Mouse (Mus musculus) neural tube, embryonic 15.5 days (tissue): ENCODE measurements around the gene Zfp341. TPM values are rescaled to one million over a fixed set of nuclear protein-coding genes. Genes with fewer than 3 reads are reported as not detected.

Source experiments
- ATAC-seq: fragments of 200-750 bp; cut with Nextera tagmentation; 2 replicates; pipeline ENCODE4 v1.8.0; 2017; ENCODE audit warnings: mild to moderate bottlenecking, moderate TSS enrichment, moderate library complexity; ENCODE audit not compliant: low FRiP score
- H3K27ac ChIP-seq: fragments of 300-500 bp; sonication (generic); replicated peaks from 2 replicates; pipeline ENCODE4 v1.5.1; 2015; ENCODE audit warnings: mild to moderate bottlenecking, inconsistent platforms
- H3K27me3 ChIP-seq: fragments of 300-500 bp; sonication (generic); replicated peaks from 2 replicates; pipeline ENCODE4 v1.6.1; 2015; ENCODE audit warnings: inconsistent platforms
- H3K36me3 ChIP-seq: fragments of 300-500 bp; sonication (generic); 2 replicates; pipeline ENCODE4 v1.6.1; 2015; ENCODE audit warnings: inconsistent platforms
- H3K4me1 ChIP-seq: fragments of 300-500 bp; sonication (generic); 2 replicates; pipeline ENCODE4 v1.6.1; 2015; ENCODE audit warnings: inconsistent platforms
- H3K4me2 ChIP-seq: fragments of 300-500 bp; sonication (generic); 2 replicates; pipeline ENCODE4 v1.6.1; 2015; ENCODE audit warnings: inconsistent platforms, mild to moderate bottlenecking, moderate library complexity
- H3K4me3 ChIP-seq: fragments of 300-500 bp; sonication (generic); replicated peaks from 2 replicates; pipeline ENCODE4 v1.5.1; 2015; ENCODE audit warnings: mild to moderate bottlenecking, inconsistent platforms
- H3K9ac ChIP-seq: fragments of 300-500 bp; sonication (generic); replicated peaks from 2 replicates; pipeline ENCODE4 v1.6.1; 2015; ENCODE audit warnings: mild to moderate bottlenecking, inconsistent platforms
- H3K9me3 ChIP-seq: fragments of 300-500 bp; sonication (generic); replicated peaks from 2 replicates; pipeline ENCODE4 v1.6.1; 2016; ENCODE audit warnings: inconsistent platforms
- WGBS: fragments of 180-500 bp; shearing (Covaris S2); methylation state at CpG from one replicate; pipeline ENCODE4 v1.1.7; 2015; ENCODE audit warnings: mixed read lengths; 5-methylcytosine and 5-hydroxymethylcytosine counted together
- polyA plus RNA-seq: library from polyadenylated mRNA; unstranded; fragments of >200 nt; fragmentation: Nextera tagmentation; extraction: Ambion mirVana; gene quantifications from 2 replicates; pipeline ENCODE4 v1.2.1, GENCODE M21; 2015

The Zfp341 gene
- 2.1 and 2.3 TPM in 2 replicates for polyA plus RNA-seq

GRCm38 (mm10) chr2:154613118-154614115 lies at the start of gene Zfp341, which contains the start of gene 4930519P11Rik:
Gene Zfp341, plus strand, starts transcription at chr2:154613297.
Gene 4930519P11Rik, minus strand, starts transcription at chr2:154613437.
- Histone ChIP-seq H3K9me3 (no peaks in the 10 kb centered on the region), H3K36me3 (no peaks in the 10 kb centered on the region), H3K4me1 (peaks cover 24% of the 10 kb centered on the region), H3K27ac (peak within 1 kb of the TSS; percentile 98), H3K4me3 (peak within 1 kb of the TSS; percentile 62), H3K4me2 (peak within 1 kb of the TSS; percentile 77), H3K9ac (peak within 1 kb of the TSS; percentile 77), H3K27me3 (no peaks in the 10 kb centered on the region)
- under 1% methylated on average over 82 of the region's 98 CpGs for WGBS
- ATAC-seq: peak; percentile 94

GRCm38 (mm10) chr2:154563612-154564170 lies 49.4 kb upstream of the Zfp341 start:
- ATAC-seq: no peak
- WGBS: 93% methylated on average over 22 of the region's 22 CpGs
- Histone ChIP-seq H3K27me3 (no peaks in the 10 kb centered on the region), H3K36me3 (no peaks in the 10 kb centered on the region), H3K4me1 (peaks cover 19% of the 10 kb centered on the region), H3K27ac (no peak overlapping the region), H3K9me3 (no peaks in the 10 kb centered on the region), H3K9ac (no peak overlapping the region), H3K4me2 (no peak overlapping the region), H3K4me3 (no peak overlapping the region)

GRCm38 (mm10) chr2:154565562-154565961 lies 47.5 kb upstream of the Zfp341 start:
- no peaks in the 10 kb centered on the region for H3K27me3 ChIP-seq
- 65% methylated on average over 3 of the region's 3 CpGs for WGBS
- ATAC-seq: no peak
- H3K36me3 ChIP-seq: no peaks in the 10 kb centered on the region
- peaks cover 21% of the 10 kb centered on the region for H3K4me1 ChIP-seq
- H3K4me3 ChIP-seq: no peak overlapping the region
- peak overlapping the region; percentile 26; the same call in 1 of the 2 replicates for H3K9ac ChIP-seq
- no peaks in the 10 kb centered on the region for H3K9me3 ChIP-seq
- H3K4me2 ChIP-seq: no peak overlapping the region
- no peak overlapping the region for H3K27ac ChIP-seq

GRCm38 (mm10) chr2:154566641-154567040 lies 46.5 kb upstream of the Zfp341 start:
- no peak overlapping the region for H3K4me2 ChIP-seq
- H3K9ac ChIP-seq: no peak overlapping the region
- H3K36me3 ChIP-seq: no peaks in the 10 kb centered on the region
- no peak for ATAC-seq
- peaks cover 26% of the 10 kb centered on the region for H3K4me1 ChIP-seq
- H3K27ac ChIP-seq: no peak overlapping the region
- 37% methylated on average over 8 of the region's 8 CpGs for WGBS
- H3K27me3 ChIP-seq: no peaks in the 10 kb centered on the region
- no peak overlapping the region for H3K4me3 ChIP-seq
- H3K9me3 ChIP-seq: no peaks in the 10 kb centered on the region

GRCm38 (mm10) chr2:154567766-154568165 lies 45.3 kb upstream of the Zfp341 start:
- Histone ChIP-seq H3K4me1 (peaks cover 26% of the 10 kb centered on the region), H3K36me3 (no peaks in the 10 kb centered on the region), H3K27ac (no peak overlapping the region), H3K9me3 (no peaks in the 10 kb centered on the region), H3K9ac (no peak overlapping the region), H3K27me3 (no peaks in the 10 kb centered on the region), H3K4me2 (peak overlapping the region; percentile 99), H3K4me3 (0 out of 2 replicates have a peak overlapping the region, but pooled peaks have one; percentile 74)
- WGBS: 80% methylated on average over 2 of the region's 2 CpGs
- no peak for ATAC-seq

- no peaks in the 10 kb centered on the region for H3K36me3 ChIP-seq
- no peaks in the 10 kb centered on the region for H3K27me3 ChIP-seq
- ATAC-seq: no peak
- H3K4me3 ChIP-seq: peak overlapping the region; percentile 74
- H3K4me1 ChIP-seq: peaks cover 26% of the 10 kb centered on the region
- no peaks in the 10 kb centered on the region for H3K9me3 ChIP-seq
- 0 out of 2 replicates have a peak overlapping the region, but pooled peaks have one; percentile 50 for H3K9ac ChIP-seq
- 8% methylated on average over 10 of the region's 10 CpGs for WGBS
- peak overlapping the region; percentile 99 for H3K4me2 ChIP-seq
- peak overlapping the region; percentile 46; the same call in 1 of the 2 replicates for H3K27ac ChIP-seq
These were observed 44.6 kb upstream of the Zfp341 start for GRCm38 (mm10) chr2:154568329-154569070.

GRCm38 (mm10) chr2:154569071-154569748 lies 43.9 kb upstream of the Zfp341 start:
- Histone ChIP-seq H3K4me2 (peak overlapping the region; percentile 99), H3K9ac (peak overlapping the region; percentile 50), H3K27me3 (no peaks in the 10 kb centered on the region), H3K27ac (peak overlapping the region; percentile 46; the same call in 1 of the 2 replicates), H3K4me3 (peak overlapping the region; percentile 74), H3K4me1 (peaks cover 26% of the 10 kb centered on the region), H3K9me3 (no peaks in the 10 kb centered on the region), H3K36me3 (no peaks in the 10 kb centered on the region)
- peak; percentile 59 for ATAC-seq
- WGBS: under 1% methylated on average over 60 of the region's 70 CpGs

GRCm38 (mm10) chr2:154569836-154570286 lies 43.2 kb upstream of the Zfp341 start, which contains the start of gene E2f1:
Gene E2f1, minus strand, starts transcription at chr2:154569892.
- Histone ChIP-seq H3K36me3 (no peaks in the 10 kb centered on the region), H3K4me1 (peaks cover 26% of the 10 kb centered on the region), H3K27ac (peak within 1 kb of the TSS; percentile 66), H3K4me3 (peak within 1 kb of the TSS; percentile 74), H3K9ac (peak within 1 kb of the TSS; percentile 50), H3K9me3 (no peaks in the 10 kb centered on the region), H3K27me3 (no peaks in the 10 kb centered on the region), H3K4me2 (peak within 1 kb of the TSS; percentile 99)
- ATAC-seq: peak; percentile 99
- under 1% methylated on average over 38 of the region's 44 CpGs for WGBS

GRCm38 (mm10) chr2:154570666-154571065 lies 42.4 kb upstream of the Zfp341 start:
- H3K4me3 ChIP-seq: peak overlapping the region; percentile 74

GRCm38 (mm10) chr2:154571266-154571665 lies 41.8 kb upstream of the Zfp341 start:
- 86% methylated on average over 4 of the region's 4 CpGs for WGBS
- ATAC-seq: no peak
- Histone ChIP-seq H3K9me3 (no peaks in the 10 kb centered on the region), H3K9ac (no peak overlapping the region), H3K4me1 (peaks cover 26% of the 10 kb centered on the region), H3K27ac (no peak overlapping the region), H3K36me3 (no peaks in the 10 kb centered on the region), H3K4me3 (no peak overlapping the region), H3K27me3 (no peaks in the 10 kb centered on the region), H3K4me2 (no peak overlapping the region)

More at GRCm38 (mm10) chr2:154570666-154571065, 42.4 kb upstream of the Zfp341 start:
- WGBS: 64% methylated on average over 4 of the region's 4 CpGs
- H3K9me3 ChIP-seq: no peaks in the 10 kb centered on the region
- no peak overlapping the region for H3K9ac ChIP-seq
- no peak overlapping the region; the same call in 1 of the 2 replicates for H3K27ac ChIP-seq
- H3K36me3 ChIP-seq: no peaks in the 10 kb centered on the region
- H3K4me2 ChIP-seq: peak overlapping the region; percentile 99
- no peak for ATAC-seq
- H3K4me1 ChIP-seq: peaks cover 26% of the 10 kb centered on the region
- H3K27me3 ChIP-seq: no peaks in the 10 kb centered on the region
